28 mouse cellular contexts compared by ENCODE assay signal in genomic region chr4:140638591-140638990, GRCm38 (mm10). TPM values are rescaled to one million over a fixed set of nuclear protein-coding genes. Genes with fewer than 3 reads are reported as not detected.
DNase-seq lines count a peak whose midpoint lies in the region; ATAC-seq and TF ChIP-seq lines count a peak whose summit lies in the region.
"Had no signal": no experiment of that assay in that cellular context is flagged by ENCODE, and none has a peak within 500 bp of the region (broad histone marks: within the 10 kb centered on the region; RNA-seq: fewer than 3 reads in every experiment).

No protein-coding gene starts in this region.

- intact Hi-C loops in left cerebral cortex, postnatal 4 days (cut with DNase I) = no loop called here
- intact Hi-C loops in left cerebral cortex, postnatal 14 days (cut with DNase I) = no loop called here

- H3K9me3 ChIP-seq in ES-E14 (ENCODE audit: control insufficient read depth, insufficient read depth, low read depth, low read length) = no peaks in the 10 kb centered on the region
- H3K9me3 ChIP-seq: embryonic facial prominence, embryonic 13.5 days; forebrain, embryonic 12.5 days; forebrain, embryonic 15.5 days; heart, embryonic 15.5 days; hindbrain, embryonic 13.5 days had no signal

- H3K36me3 ChIP-seq in ES-E14 (ENCODE audit: control insufficient read depth, insufficient read depth, low read length, poor library complexity, severe bottlenecking) = no peaks in the 10 kb centered on the region
- H3K36me3 ChIP-seq: forebrain, embryonic 15.5 days; G1E; heart, embryonic 15.5 days had no signal

- H3K9ac ChIP-seq in ES-E14 (ENCODE audit: insufficient read depth, low read depth, low read length, poor library complexity, severe bottlenecking) = peak overlapping the region; percentile 44; the same call in 1 of the 2 replicates
- H3K9ac ChIP-seq: embryonic facial prominence, embryonic 13.5 days; forebrain, embryonic 12.5 days; forebrain, embryonic 15.5 days; heart, embryonic 12.5 days; heart, embryonic 15.5 days; hindbrain, embryonic 13.5 days had no signal

- no peak for ATAC-seq in inflammation-experienced regulatory T-cells, adult 6 months
- ATAC-seq: CD4-positive, CD25-positive, alpha-beta regulatory T cell, adult 4 months; forebrain, embryonic 15.5 days; hindbrain, embryonic 16.5 days; intestine, embryonic 16.5 days; Patski had no signal

- peak overlapping the region in 1 of 2 experiments; percentile 48; a peak in 1 of 4 replicates for H3K4me3 ChIP-seq in ES-E14 (ENCODE audit: insufficient read depth in 1 of 2, low read depth in 1 of 2, low read length in 2 of 2, poor library complexity in 1 of 2, severe bottlenecking in 1 of 2)
- H3K4me3 ChIP-seq: embryonic facial prominence, embryonic 10.5 days; embryonic facial prominence, embryonic 13.5 days; erythroblast, embryonic 14.5 days; forebrain, embryonic 12.5 days; forebrain, embryonic 15.5 days; heart, embryonic 12.5 days; heart, embryonic 15.5 days; hindbrain, embryonic 10.5 days; hindbrain, embryonic 13.5 days had no signal

- H3K27ac ChIP-seq in ES-E14 (ENCODE audit: insufficient read depth, low read depth, low read length, poor library complexity, severe bottlenecking) = no peak overlapping the region
- H3K27ac ChIP-seq: embryonic facial prominence, embryonic 10.5 days; embryonic facial prominence, embryonic 13.5 days; forebrain, embryonic 12.5 days; forebrain, embryonic 15.5 days; heart, embryonic 15.5 days; hindbrain, embryonic 10.5 days; hindbrain, embryonic 13.5 days had no signal

- peaks cover 1 to 21% of the 10 kb centered on the region in 2 experiments; a peak in 2 of 4 replicates for H3K4me1 ChIP-seq in ES-E14 (ENCODE audit: control insufficient read depth in 2 of 2, insufficient read depth in 2 of 2, low read length in 2 of 2, poor library complexity in 1 of 2)

- DNase-seq in cerebellum, adult 9-10 months = peak; percentile 58
- no peak for DNase-seq in cerebellum, adult 11 months
- DNase-seq in left cerebral cortex, postnatal 4 days = peak; percentile 40
- DNase-seq in left cerebral cortex, postnatal 14 days (ENCODE audit: low spot score in 2 of 2) = no peak
- no peak for DNase-seq in ES-E14 (ENCODE audit: low read depth, low spot score)
- DNase-seq: adrenal gland, postnatal 10 days; adrenal gland, postnatal 36 days; cerebellum, adult 18-20 months; embryo, embryonic 11 days; gastrocnemius, postnatal 25 days; heart, adult 18-20 months; heart, postnatal 10 days; heart, postnatal 36 days had no signal

- in situ Hi-C loops in ES-E14 (cut with MboI; ENCODE audit: low sequenced_read_pairs in 2 of 2, unreplicated experiment in 2 of 2) = no loop called here

TF ChIP-seq in ES-E14, 5 proteins besides CTCF, POLR2A, EP300 and RAD21:
- TF ChIP-seq CHD2 (IDR thresholded peaks at IDR 0.05; ENCODE audit: low read depth, low read length) (no peak), HCFC1 (IDR thresholded peaks at IDR 0.05; ENCODE audit: borderline replicate concordance, insufficient read depth, low read length) (no peak), MAFK (IDR thresholded peaks at IDR 0.05; ENCODE audit: insufficient read depth, low read depth, low read length) (no peak), ZC3H11A (IDR thresholded peaks at IDR 0.05; ENCODE audit: borderline replicate concordance, low read depth, low read length) (no peak), ZNF384 (IDR thresholded peaks at IDR 0.05; ENCODE audit: low read depth, low read length) (no peak)

RNA-seq across cellular contexts. Expression of gene Arhgef10l, which starts 27.2 kb away (rescaled TPM):
- total RNA-seq in left cerebral cortex, postnatal 4 days (2021) = 10 to 100 TPM; 50.6 to 52.0 TPM
- total RNA-seq in left cerebral cortex, postnatal 14 days (2021) = 10 to 100 TPM; 44.3 to 53.6 TPM
- total RNA-seq in ES-E14 (2012; rRNA removed) = 14.8 and 20.0 TPM in 2 replicates
- polyA plus RNA-seq in inflammation-experienced regulatory T-cells, adult 6 months (2017; shearing (Covaris generic)) = under 1 TPM in 1 of 3 experiments, not detected in 2; 0.12 TPM

Comparison
In these comparisons a context has a peak if more than half of its experiments do, and no peak if none do; other contexts are left out.
1. DNase-seq: peak in cerebellum, adult 9-10 months (single experiment) and left cerebral cortex, postnatal 4 days (single experiment); none in cerebellum, adult 11 months (single experiment), left cerebral cortex, postnatal 14 days (0 of 2) and ES-E14 (single experiment).